Mouse (Mus musculus): ENCODE measurements around the gene Slc25a26.

DNA sequence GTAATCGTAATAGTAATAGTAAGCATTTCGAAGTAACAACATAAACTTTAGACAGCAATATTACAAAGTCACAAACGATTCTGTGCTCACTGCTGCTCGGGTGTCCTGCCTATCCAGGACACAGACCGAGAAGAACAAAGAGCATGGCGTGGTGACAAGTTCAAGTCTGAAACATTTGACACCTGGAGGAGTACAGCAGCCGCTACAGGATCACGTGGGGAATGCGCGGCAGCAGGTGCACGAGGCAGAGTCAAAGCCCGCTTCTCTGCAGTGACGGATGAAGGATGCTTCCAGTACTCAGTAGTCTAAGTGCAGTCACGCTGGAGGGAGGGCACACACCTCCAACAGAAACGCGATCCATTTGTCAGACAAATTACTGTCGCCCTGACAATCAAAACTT lies 151.4 kb downstream of the Slc25a26 start:
- no peak for TF ChIP-seq EP300 (IDR thresholded peaks at IDR 0.05)
- TF ChIP-seq CTCF (IDR thresholded peaks at IDR 0.05): no peak
